In genomic region chr8:126639161-126639560, GRCm38 (mm10) we compare ENCODE assay signal across 15 mouse cellular contexts. TPM values are rescaled to one million over a fixed set of nuclear protein-coding genes. Genes with fewer than 3 reads are reported as not detected.
DNase-seq lines count a peak whose midpoint lies in the region; ATAC-seq and TF ChIP-seq lines count a peak whose summit lies in the region.
"Had no signal": no experiment of that assay in that cellular context is flagged by ENCODE, and none has a peak within 500 bp of the region (broad histone marks: within the 10 kb centered on the region; RNA-seq: fewer than 3 reads in every experiment).

No protein-coding gene starts in this region.

- H3K9me3 ChIP-seq in limb, embryonic 13.5 days: peaks cover 6% of the 10 kb centered on the region; the same call in 1 of the 2 replicates
- H3K9me3 ChIP-seq in limb, embryonic 10.5 days (replicated peaks): no peaks in the 10 kb centered on the region
- H3K9me3 ChIP-seq in lung, embryonic 14.5 days (ENCODE audit: low read depth, low read length): no peaks in the 10 kb centered on the region
- H3K9me3 ChIP-seq in stomach, postnatal 0 days (ENCODE audit: control insufficient read depth, low read length): no peaks in the 10 kb centered on the region
- 0 out of 2 replicates have a peak, but pooled peaks cover 3% of the 10 kb centered on the region for H3K9me3 ChIP-seq in hindbrain, embryonic 16.5 days (ENCODE audit: control insufficient read depth, low read length)

- no peak for ATAC-seq in limb, embryonic 13.5 days (ENCODE audit: low FRiP score, low read depth)
- no peak for ATAC-seq in lung, embryonic 14.5 days (ENCODE audit: insufficient read depth)
- no peak for ATAC-seq in stomach, postnatal 0 days (ENCODE audit: low FRiP score, low TSS enrichment)
- no peak for ATAC-seq in erythroid progenitor cell, adult 5-6 weeks (replicated peaks; ENCODE audit: low FRiP score, poor library complexity, severe bottlenecking)
- no peak for ATAC-seq in hindbrain, embryonic 16.5 days
- ATAC-seq: CD4-positive, CD25-positive, alpha-beta regulatory T cell, adult 4 months; intestine, postnatal 0 days had no signal

- WGBS in limb, embryonic 13.5 days: 65% methylated on average over 3 of the region's 3 CpGs
- 84% methylated on average over 3 of the region's 3 CpGs for WGBS in limb, embryonic 10.5 days
- 67% methylated on average over 3 of the region's 3 CpGs for WGBS in lung, embryonic 14.5 days
- 69% methylated on average over 3 of the region's 3 CpGs for WGBS in stomach, postnatal 0 days
- 72% methylated on average over 3 of the region's 3 CpGs for WGBS in hindbrain, embryonic 16.5 days

- H3K36me3 ChIP-seq in limb, embryonic 13.5 days: no peaks in the 10 kb centered on the region
- no peaks in the 10 kb centered on the region for H3K36me3 ChIP-seq in limb, embryonic 10.5 days
- no peaks in the 10 kb centered on the region for H3K36me3 ChIP-seq in lung, embryonic 14.5 days (ENCODE audit: insufficient read depth)
- no peaks in the 10 kb centered on the region for H3K36me3 ChIP-seq in stomach, postnatal 0 days (ENCODE audit: control insufficient read depth, insufficient read depth, low read length)
- H3K36me3 ChIP-seq in hindbrain, embryonic 16.5 days (ENCODE audit: control insufficient read depth, insufficient read depth, low read length): no peaks in the 10 kb centered on the region

- TF ChIP-seq CTCF in lung, embryonic 14.5 days (IDR thresholded peaks at IDR 0.05; ENCODE audit: low read depth): no peak
- TF ChIP-seq CTCF in stomach, postnatal 0 days (IDR thresholded peaks at IDR 0.05; ENCODE audit: low read depth): no peak

- H3K4me1 ChIP-seq in limb, embryonic 13.5 days: peaks cover 4% of the 10 kb centered on the region
- H3K4me1 ChIP-seq in limb, embryonic 10.5 days: peaks cover 3% of the 10 kb centered on the region
- peaks cover 6% of the 10 kb centered on the region for H3K4me1 ChIP-seq in lung, embryonic 14.5 days (ENCODE audit: insufficient read depth)
- no peaks in the 10 kb centered on the region; the same call in 1 of the 2 replicates for H3K4me1 ChIP-seq in stomach, postnatal 0 days (replicated peaks; ENCODE audit: control insufficient read depth, insufficient read depth)
- H3K4me1 ChIP-seq in hindbrain, embryonic 16.5 days (ENCODE audit: control insufficient read depth, insufficient read depth, low read depth, low read length): no peaks in the 10 kb centered on the region

- no peak overlapping the region for H3K9ac ChIP-seq in limb, embryonic 13.5 days
- H3K9ac ChIP-seq in lung, embryonic 14.5 days: no peak overlapping the region
- no peak overlapping the region for H3K9ac ChIP-seq in stomach, postnatal 0 days (ENCODE audit: low read length)
- H3K9ac ChIP-seq in hindbrain, embryonic 16.5 days (ENCODE audit: low read depth, low read length): no peak overlapping the region; the same call in 1 of the 2 replicates

- H3K27me3 ChIP-seq in limb, embryonic 13.5 days: no peaks in the 10 kb centered on the region
- H3K27me3 ChIP-seq in limb, embryonic 10.5 days (ENCODE audit: low read depth, poor library complexity, severe bottlenecking): no peaks in the 10 kb centered on the region
- H3K27me3 ChIP-seq in lung, embryonic 14.5 days (ENCODE audit: insufficient read depth, low read length): no peaks in the 10 kb centered on the region
- H3K27me3 ChIP-seq in stomach, postnatal 0 days (ENCODE audit: control insufficient read depth, insufficient read depth, low read length): no peaks in the 10 kb centered on the region
- no peaks in the 10 kb centered on the region for H3K27me3 ChIP-seq in hindbrain, embryonic 16.5 days (replicated peaks; ENCODE audit: control insufficient read depth, insufficient read depth, low read length)

- peak overlapping the region; percentile 2; the same call in 1 of the 2 replicates for H3K27ac ChIP-seq in limb, embryonic 13.5 days
- no peak overlapping the region for H3K27ac ChIP-seq in limb, embryonic 10.5 days
- H3K27ac ChIP-seq in lung, embryonic 14.5 days (ENCODE audit: low read depth): no peak overlapping the region; the same call in 1 of the 2 replicates
- 0 out of 2 replicates have a peak overlapping the region, but pooled peaks have one; percentile 13 for H3K27ac ChIP-seq in stomach, postnatal 0 days (replicated peaks)
- no peak overlapping the region for H3K27ac ChIP-seq in hindbrain, embryonic 16.5 days (ENCODE audit: low read depth, low read length)

- no peak for TF ChIP-seq EP300 in stomach, postnatal 0 days (optimal IDR thresholded peaks at IDR 0.05)

- no peak for DNase-seq in limb, embryonic 10.5 days (ENCODE audit: low spot score)
- DNase-seq in heart, adult 9 months (ENCODE audit: low spot score in 2 of 2): peak; percentile 85 to 89
- DNase-seq in lung, embryonic 14.5 days: peak; percentile 15
- DNase-seq in stomach, postnatal 0 days (ENCODE audit: low spot score): no peak
- no peak for DNase-seq in retina, postnatal 1 day
- DNase-seq: cerebellum, postnatal 25 days; right cerebral cortex, postnatal 4 days had no signal

- no peak overlapping the region for H3K4me3 ChIP-seq in limb, embryonic 13.5 days
- H3K4me3 ChIP-seq in limb, embryonic 10.5 days: no peak overlapping the region
- no peak overlapping the region for H3K4me3 ChIP-seq in lung, embryonic 14.5 days (ENCODE audit: low read depth, low read length)
- no peak overlapping the region for H3K4me3 ChIP-seq in stomach, postnatal 0 days (ENCODE audit: low read depth, low read length)
- no peak overlapping the region for H3K4me3 ChIP-seq in hindbrain, embryonic 16.5 days (ENCODE audit: low read length)
- H3K4me3 ChIP-seq: left cerebral cortex, adult 2 months; megakaryocyte, embryonic 14.5 days had no signal

- no peak overlapping the region for H3K4me2 ChIP-seq in limb, embryonic 13.5 days (replicated peaks)
- no peak overlapping the region for H3K4me2 ChIP-seq in lung, embryonic 14.5 days
- H3K4me2 ChIP-seq in stomach, postnatal 0 days (replicated peaks; ENCODE audit: low read depth): no peak overlapping the region
- H3K4me2 ChIP-seq in hindbrain, embryonic 16.5 days (ENCODE audit: low read length): no peak overlapping the region
- H3K4me2 ChIP-seq: liver, embryonic 11.5 days had no signal

RNA-seq across cellular contexts. Expression of gene Irf2bp2, which starts 45.4 kb away (rescaled TPM):
- 11.6 and 11.8 TPM in 2 replicates for polyA plus RNA-seq in limb, embryonic 13.5 days (2015; fragmentation: Nextera tagmentation; extraction: Ambion mirVana)
- polyA plus RNA-seq in limb, embryonic 10.5 days (2016; fragmentation: Nextera tagmentation; extraction: Ambion mirVana): 4.2 and 4.5 TPM in 2 replicates
- polyA plus RNA-seq in lung, embryonic 14.5 days (2014; fragmentation: Nextera tagmentation; extraction: Ambion mirVana): 8.9 and 9.3 TPM in 2 replicates
- 10.1 and 10.2 TPM in 2 replicates for polyA plus RNA-seq in stomach, postnatal 0 days (2015; fragmentation: Nextera tagmentation; extraction: Ambion mirVana)
- total RNA-seq in erythroid progenitor cell, adult 5-6 weeks (2015; ENCODE audit: low replicate concordance): 19.8 and 24.7 TPM in 2 replicates
- total RNA-seq in erythroid progenitor cell, adult 5-6 weeks (2017; ENCODE audit: low replicate concordance): 8.8 and 18.0 TPM in 2 replicates
- 8.0 and 8.2 TPM in 2 replicates for polyA plus RNA-seq in hindbrain, embryonic 16.5 days (2015; fragmentation: Nextera tagmentation; extraction: Ambion mirVana)

Comparison
In these comparisons a context has a peak if more than half of its experiments do, and no peak if none do; other contexts are left out.
1. H3K27ac ChIP-seq: peak in limb, embryonic 13.5 days (single experiment) and stomach, postnatal 0 days (single experiment); none in limb, embryonic 10.5 days (single experiment), lung, embryonic 14.5 days (single experiment) and hindbrain, embryonic 16.5 days (single experiment).
2. DNase-seq: peak in heart, adult 9 months (2 of 2) and lung, embryonic 14.5 days (single experiment); none in limb, embryonic 10.5 days (single experiment), stomach, postnatal 0 days (single experiment) and retina, postnatal 1 day (single experiment).